Mouse (Mus musculus): ENCODE results near the gene Magi3. TPM values are rescaled to one million over a fixed set of nuclear protein-coding genes. Genes with fewer than 3 reads are reported as not detected.
A peak's percentile ranks its signal among the peaks of the same experiment; 100 is the strongest.

Magi3 gene
- polyA plus RNA-seq, 1 experiment from 2014 or later: 6.3 TPM

GRCm38 (mm10) chr3:104160603-104161002 lies 59.6 kb downstream of the Magi3 start:
- Histone ChIP-seq H3K9ac (ENCODE audit: low read length) (no peak overlapping the region), H3K36me3 (ENCODE audit: control insufficient read depth, insufficient read depth, low read length) (no peaks in the 10 kb centered on the region), H3K9me3 (replicated peaks; ENCODE audit: control insufficient read depth, low read length) (no peaks in the 10 kb centered on the region), H3K27me3 (ENCODE audit: control insufficient read depth, insufficient read depth, low read length) (no peaks in the 10 kb centered on the region), H3K27ac (ENCODE audit: low read length) (no peak overlapping the region), H3K4me2 (ENCODE audit: low read depth, low read length) (no peak overlapping the region), H3K4me3 (replicated peaks; ENCODE audit: low read length) (no peak overlapping the region), H3K4me1 (ENCODE audit: control insufficient read depth, insufficient read depth, low read length) (no peaks in the 10 kb centered on the region)
- 70% methylated on average over 6 of the region's 6 CpGs for WGBS
- ATAC-seq (ENCODE audit: insufficient read depth, low FRiP score): no peak

DNA sequence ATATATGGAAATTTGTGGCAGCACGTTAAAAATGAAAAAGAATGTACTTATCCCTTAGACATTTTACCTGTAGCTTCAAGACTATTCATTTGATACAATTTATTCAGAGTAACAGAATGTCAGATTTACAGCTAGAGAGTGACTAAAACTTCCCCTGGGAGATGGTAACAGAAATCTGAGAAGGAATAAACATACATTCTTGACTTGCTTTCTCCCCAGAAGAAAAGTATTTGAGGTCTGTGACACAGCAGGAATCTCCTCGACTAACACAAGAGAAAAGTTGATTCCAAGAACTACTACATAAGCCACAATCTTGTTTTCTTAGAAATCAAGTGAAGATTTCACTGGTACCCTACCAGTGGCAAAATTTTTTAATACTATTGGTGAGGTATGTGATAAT lies 70.0 kb downstream of the Magi3 start:
- H3K9ac ChIP-seq (ENCODE audit: low read length): no peak overlapping the region
- H3K9me3 ChIP-seq (replicated peaks; ENCODE audit: control insufficient read depth, low read length): no peaks in the 10 kb centered on the region
- no peak overlapping the region for H3K4me3 ChIP-seq (replicated peaks; ENCODE audit: low read length)
- no peaks in the 10 kb centered on the region for H3K27me3 ChIP-seq (ENCODE audit: control insufficient read depth, insufficient read depth, low read length)
- 54% methylated on average over 2 of the region's 2 CpGs for WGBS
- no peak overlapping the region for H3K27ac ChIP-seq (ENCODE audit: low read length)
- H3K36me3 ChIP-seq (ENCODE audit: control insufficient read depth, insufficient read depth, low read length): no peaks in the 10 kb centered on the region
- H3K4me2 ChIP-seq (ENCODE audit: low read depth, low read length): no peak overlapping the region
- no peak for ATAC-seq (ENCODE audit: insufficient read depth, low FRiP score)
- no peaks in the 10 kb centered on the region for H3K4me1 ChIP-seq (ENCODE audit: control insufficient read depth, insufficient read depth, low read length)

DNA sequence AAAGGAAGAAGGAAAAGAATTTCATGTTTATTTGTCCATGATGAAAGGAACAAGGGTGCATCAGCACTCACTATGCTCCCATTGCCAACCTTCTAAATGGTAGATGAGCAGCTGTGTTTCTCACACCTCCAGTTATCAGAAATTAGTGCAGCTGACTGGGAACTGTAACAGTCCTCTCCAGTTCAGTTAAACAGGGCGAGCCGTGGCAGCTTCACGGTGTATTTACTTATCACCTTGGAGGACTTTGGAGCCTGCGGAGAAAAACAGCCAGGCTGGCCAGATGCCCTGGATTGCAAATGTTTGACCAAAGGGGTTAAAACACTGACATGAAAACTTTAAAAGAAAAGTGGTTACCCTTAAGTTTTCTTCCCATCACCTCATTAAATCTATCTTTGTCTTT lies 77.8 kb downstream of the Magi3 start:
- Histone ChIP-seq H3K27ac (ENCODE audit: low read length) (no peak overlapping the region; the same call in 1 of the 2 replicates), H3K36me3 (ENCODE audit: control insufficient read depth, insufficient read depth, low read length) (no peaks in the 10 kb centered on the region), H3K9me3 (replicated peaks; ENCODE audit: control insufficient read depth, low read length) (no peaks in the 10 kb centered on the region), H3K9ac (ENCODE audit: low read length) (no peak overlapping the region), H3K4me3 (replicated peaks; ENCODE audit: low read length) (no peak overlapping the region), H3K4me1 (ENCODE audit: control insufficient read depth, insufficient read depth, low read length) (0 out of 2 replicates have a peak, but pooled peaks cover 3% of the 10 kb centered on the region), H3K27me3 (ENCODE audit: control insufficient read depth, insufficient read depth, low read length) (no peaks in the 10 kb centered on the region), H3K4me2 (ENCODE audit: low read depth, low read length) (0 out of 2 replicates have a peak overlapping the region, but pooled peaks have one; percentile 9)
- ATAC-seq (ENCODE audit: insufficient read depth, low FRiP score): peak; percentile 86; the same call in 1 of the 2 replicates
- WGBS: 15% methylated on average over 4 of the region's 4 CpGs

GRCm38 (mm10) chr3:104138953-104139450 lies 81.2 kb downstream of the Magi3 start:
- H3K4me2 ChIP-seq (ENCODE audit: low read depth, low read length): no peak overlapping the region
- WGBS: 88% methylated on average over 4 of the region's 4 CpGs
- H3K27me3 ChIP-seq (ENCODE audit: control insufficient read depth, insufficient read depth, low read length): no peaks in the 10 kb centered on the region
- ATAC-seq (ENCODE audit: insufficient read depth, low FRiP score): peak; percentile 37; the same call in 1 of the 2 replicates
- no peak overlapping the region for H3K9ac ChIP-seq (ENCODE audit: low read length)
- H3K27ac ChIP-seq (ENCODE audit: low read length): no peak overlapping the region
- H3K36me3 ChIP-seq (ENCODE audit: control insufficient read depth, insufficient read depth, low read length): no peaks in the 10 kb centered on the region
- no peaks in the 10 kb centered on the region for H3K9me3 ChIP-seq (replicated peaks; ENCODE audit: control insufficient read depth, low read length)
- 0 out of 2 replicates have a peak, but pooled peaks cover 3% of the 10 kb centered on the region for H3K4me1 ChIP-seq (ENCODE audit: control insufficient read depth, insufficient read depth, low read length)
- no peak overlapping the region for H3K4me3 ChIP-seq (replicated peaks; ENCODE audit: low read length)

GRCm38 (mm10) chr3:104125628-104126027 lies 94.5 kb downstream of the Magi3 start:
- Histone ChIP-seq H3K9ac (ENCODE audit: low read length) (no peak overlapping the region), H3K4me1 (ENCODE audit: control insufficient read depth, insufficient read depth, low read length) (no peaks in the 10 kb centered on the region), H3K4me2 (ENCODE audit: low read depth, low read length) (no peak overlapping the region), H3K27ac (ENCODE audit: low read length) (no peak overlapping the region), H3K4me3 (replicated peaks; ENCODE audit: low read length) (no peak overlapping the region), H3K27me3 (ENCODE audit: control insufficient read depth, insufficient read depth, low read length) (no peaks in the 10 kb centered on the region), H3K9me3 (replicated peaks; ENCODE audit: control insufficient read depth, low read length) (no peaks in the 10 kb centered on the region), H3K36me3 (ENCODE audit: control insufficient read depth, insufficient read depth, low read length) (no peaks in the 10 kb centered on the region)
- no peak for ATAC-seq (ENCODE audit: insufficient read depth, low FRiP score)
- WGBS: 68% methylated on average over 1 of the region's 1 CpGs

DNA sequence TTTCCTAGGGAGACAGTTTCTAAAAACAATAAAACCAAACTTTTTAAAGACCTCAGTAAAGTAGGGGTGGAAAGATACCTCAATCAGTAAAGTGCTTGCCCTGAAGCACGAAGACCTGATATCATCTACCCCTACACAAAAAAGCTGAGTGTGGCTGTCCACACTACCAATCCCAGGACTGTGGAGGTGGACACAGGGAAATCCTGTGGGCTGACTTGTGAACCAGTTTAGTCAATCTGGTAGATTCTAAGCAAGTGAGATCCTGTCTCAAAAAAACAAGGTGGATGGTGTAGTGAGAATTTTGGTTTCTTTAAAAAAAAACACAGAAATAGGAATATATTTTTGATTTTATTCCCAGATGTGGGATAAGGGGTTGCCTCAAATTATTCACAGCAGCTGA lies 96.3 kb downstream of the Magi3 start:
- Histone ChIP-seq H3K36me3 (ENCODE audit: control insufficient read depth, insufficient read depth, low read length) (no peaks in the 10 kb centered on the region), H3K4me2 (ENCODE audit: low read depth, low read length) (no peak overlapping the region), H3K4me3 (replicated peaks; ENCODE audit: low read length) (no peak overlapping the region), H3K9me3 (replicated peaks; ENCODE audit: control insufficient read depth, low read length) (no peaks in the 10 kb centered on the region), H3K27ac (ENCODE audit: low read length) (no peak overlapping the region), H3K9ac (ENCODE audit: low read length) (no peak overlapping the region), H3K27me3 (ENCODE audit: control insufficient read depth, insufficient read depth, low read length) (no peaks in the 10 kb centered on the region), H3K4me1 (ENCODE audit: control insufficient read depth, insufficient read depth, low read length) (no peaks in the 10 kb centered on the region)
- no peak for ATAC-seq (ENCODE audit: insufficient read depth, low FRiP score)
- 98% methylated on average over 1 of the region's 1 CpGs for WGBS

- no peak overlapping the region for H3K4me2 ChIP-seq (ENCODE audit: low read depth, low read length)
Measured at GRCm38 (mm10) chr3:104109478-104109877, 110.7 kb downstream of the Magi3 start.

DNA sequence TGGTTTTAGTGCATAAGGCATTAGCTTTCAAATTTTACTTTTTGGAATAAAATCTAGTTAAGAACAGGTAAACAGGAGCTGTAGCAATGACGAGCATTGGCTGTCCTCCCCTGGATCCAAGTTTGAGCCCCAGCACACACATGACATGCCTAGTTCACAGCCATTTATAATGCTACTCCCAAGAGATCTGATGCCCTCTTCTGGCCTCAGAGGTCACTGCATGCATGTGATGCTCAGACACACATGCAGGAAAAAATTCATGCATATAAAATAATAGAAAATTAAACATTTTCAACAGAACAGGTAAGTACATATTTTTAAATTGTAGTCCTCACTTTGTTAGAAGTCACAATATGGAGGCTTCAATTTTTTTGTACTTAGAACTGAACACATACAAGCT lies 115.2 kb downstream of the Magi3 start:
- H3K4me3 ChIP-seq (replicated peaks; ENCODE audit: low read length): no peak overlapping the region
- no peaks in the 10 kb centered on the region for H3K27me3 ChIP-seq (ENCODE audit: control insufficient read depth, insufficient read depth, low read length)
- WGBS: 64% methylated on average over 1 of the region's 1 CpGs
- no peaks in the 10 kb centered on the region for H3K9me3 ChIP-seq (replicated peaks; ENCODE audit: control insufficient read depth, low read length)
- H3K4me2 ChIP-seq (ENCODE audit: low read depth, low read length): no peak overlapping the region
- no peak for ATAC-seq (ENCODE audit: insufficient read depth, low FRiP score)
- no peak overlapping the region for H3K27ac ChIP-seq (ENCODE audit: low read length)
- H3K4me1 ChIP-seq (ENCODE audit: control insufficient read depth, insufficient read depth, low read length): no peaks in the 10 kb centered on the region
- no peak overlapping the region for H3K9ac ChIP-seq (ENCODE audit: low read length)
- no peaks in the 10 kb centered on the region for H3K36me3 ChIP-seq (ENCODE audit: control insufficient read depth, insufficient read depth, low read length)

More at GRCm38 (mm10) chr3:104109478-104109877, 110.7 kb downstream of the Magi3 start:
- no peaks in the 10 kb centered on the region for H3K9me3 ChIP-seq (replicated peaks; ENCODE audit: control insufficient read depth, low read length)
- no peaks in the 10 kb centered on the region for H3K4me1 ChIP-seq (ENCODE audit: control insufficient read depth, insufficient read depth, low read length)
- no peak for ATAC-seq (ENCODE audit: insufficient read depth, low FRiP score)
- H3K9ac ChIP-seq (ENCODE audit: low read length): no peak overlapping the region
- no peak overlapping the region for H3K27ac ChIP-seq (ENCODE audit: low read length)
- WGBS: 24% methylated on average over 3 of the region's 3 CpGs
- no peaks in the 10 kb centered on the region for H3K27me3 ChIP-seq (ENCODE audit: control insufficient read depth, insufficient read depth, low read length)
- no peak overlapping the region for H3K4me3 ChIP-seq (replicated peaks; ENCODE audit: low read length)
- H3K36me3 ChIP-seq (ENCODE audit: control insufficient read depth, insufficient read depth, low read length): no peaks in the 10 kb centered on the region

DNA sequence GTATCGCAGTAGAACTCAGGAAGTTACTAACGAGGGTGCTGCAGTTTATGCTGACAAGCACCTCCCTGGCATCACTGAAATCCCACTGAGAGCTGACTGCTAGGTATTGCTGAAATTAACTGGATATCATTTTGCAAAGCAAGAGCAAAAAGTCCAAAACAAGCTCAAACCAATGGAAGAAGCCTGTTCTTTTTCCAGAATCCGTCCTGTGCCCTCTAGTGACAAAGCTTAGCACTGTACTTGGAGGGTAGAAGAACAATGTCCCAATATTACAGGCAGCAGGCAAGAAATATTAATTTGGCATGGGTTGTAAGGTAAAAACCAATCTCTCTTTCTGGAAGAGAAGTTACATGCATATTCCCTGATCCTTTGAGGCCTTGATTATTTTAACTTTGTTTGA lies 118.5 kb downstream of the Magi3 start:
- no peak for ATAC-seq (ENCODE audit: insufficient read depth, low FRiP score)
- no peaks in the 10 kb centered on the region for H3K9me3 ChIP-seq (replicated peaks; ENCODE audit: control insufficient read depth, low read length)
- no peak overlapping the region for H3K27ac ChIP-seq (ENCODE audit: low read length)
- H3K4me3 ChIP-seq (replicated peaks; ENCODE audit: low read length): no peak overlapping the region
- no peaks in the 10 kb centered on the region for H3K36me3 ChIP-seq (ENCODE audit: control insufficient read depth, insufficient read depth, low read length)
- H3K27me3 ChIP-seq (ENCODE audit: control insufficient read depth, insufficient read depth, low read length): no peaks in the 10 kb centered on the region
- WGBS: 78% methylated on average over 3 of the region's 3 CpGs
- no peaks in the 10 kb centered on the region for H3K4me1 ChIP-seq (ENCODE audit: control insufficient read depth, insufficient read depth, low read length)
- no peak overlapping the region for H3K9ac ChIP-seq (ENCODE audit: low read length)
- no peak overlapping the region for H3K4me2 ChIP-seq (ENCODE audit: low read depth, low read length)
